Mouse (Mus musculus) hindbrain, embryonic 11.5 days (tissue): ENCODE measurements at regions not wholly inside any gene's neighbourhood (a gene's known extent, or its start where the extent isn't known, plus 50 kb on each side); places are given as distances from the start of the nearest gene placed in this dataset.

Experiments used
- ATAC-seq: fragments of 200-750 bp; cut with Nextera tagmentation; 2 replicates; pipeline ENCODE4 v1.8.0; 2017; ENCODE audit warnings: mild to moderate bottlenecking, moderate TSS enrichment, moderate library complexity; ENCODE audit not compliant: low FRiP score
- DNase-seq: peaks from one replicate; pipeline ENCODE4 v3.0.0-alpha.2; 2015; ENCODE audit warnings: low spot score
- H3K27ac ChIP-seq: fragments of 300-500 bp; sonication (generic); 2 replicates; pipeline ENCODE4 v1.5.1; 2014; ENCODE audit warnings: mild to moderate bottlenecking, low read depth, low read length
- H3K27me3 ChIP-seq: fragments of 300-500 bp; sonication (generic); 2 replicates; pipeline ENCODE4 v1.6.1; 2014; ENCODE audit warnings: mild to moderate bottlenecking, low read length, moderate library complexity, mixed read lengths; ENCODE audit not compliant: control insufficient read depth, insufficient read depth
- H3K36me3 ChIP-seq: fragments of 300-500 bp; sonication (generic); 2 replicates; pipeline ENCODE4 v1.6.1; 2014; ENCODE audit warnings: mild to moderate bottlenecking, low read length, moderate library complexity, mixed read lengths; ENCODE audit not compliant: control insufficient read depth, insufficient read depth
- H3K4me1 ChIP-seq: fragments of 300-500 bp; sonication (generic); replicated peaks from 2 replicates; pipeline ENCODE4 v1.6.1; 2014; ENCODE audit warnings: low read length, mixed read lengths; ENCODE audit not compliant: control insufficient read depth, insufficient read depth
- H3K4me2 ChIP-seq: fragments of 300-500 bp; sonication (generic); replicated peaks from 2 replicates; pipeline ENCODE4 v1.6.1; 2014; ENCODE audit warnings: mild to moderate bottlenecking, low read depth, low read length
- H3K4me3 ChIP-seq: fragments of 300-500 bp; sonication (generic); 2 replicates; pipeline ENCODE4 v1.5.1; 2014; ENCODE audit warnings: low read depth, low read length
- H3K9ac ChIP-seq: fragments of 300-500 bp; sonication (generic); 2 replicates; pipeline ENCODE4 v1.6.1; 2014; ENCODE audit warnings: low read depth, low read length
- H3K9me3 ChIP-seq: fragments of 300-500 bp; sonication (generic); 2 replicates; pipeline ENCODE4 v1.6.1; 2016; ENCODE audit warnings: low read length; ENCODE audit not compliant: control insufficient read depth
- WGBS: fragments of 180-500 bp; shearing (Covaris S2); extraction: QIAGEN DNeasy Blood & Tissue Kit; methylation state at CpG from one replicate; pipeline ENCODE4 v1.1.7; 2014; 5-methylcytosine and 5-hydroxymethylcytosine counted together

DNA sequence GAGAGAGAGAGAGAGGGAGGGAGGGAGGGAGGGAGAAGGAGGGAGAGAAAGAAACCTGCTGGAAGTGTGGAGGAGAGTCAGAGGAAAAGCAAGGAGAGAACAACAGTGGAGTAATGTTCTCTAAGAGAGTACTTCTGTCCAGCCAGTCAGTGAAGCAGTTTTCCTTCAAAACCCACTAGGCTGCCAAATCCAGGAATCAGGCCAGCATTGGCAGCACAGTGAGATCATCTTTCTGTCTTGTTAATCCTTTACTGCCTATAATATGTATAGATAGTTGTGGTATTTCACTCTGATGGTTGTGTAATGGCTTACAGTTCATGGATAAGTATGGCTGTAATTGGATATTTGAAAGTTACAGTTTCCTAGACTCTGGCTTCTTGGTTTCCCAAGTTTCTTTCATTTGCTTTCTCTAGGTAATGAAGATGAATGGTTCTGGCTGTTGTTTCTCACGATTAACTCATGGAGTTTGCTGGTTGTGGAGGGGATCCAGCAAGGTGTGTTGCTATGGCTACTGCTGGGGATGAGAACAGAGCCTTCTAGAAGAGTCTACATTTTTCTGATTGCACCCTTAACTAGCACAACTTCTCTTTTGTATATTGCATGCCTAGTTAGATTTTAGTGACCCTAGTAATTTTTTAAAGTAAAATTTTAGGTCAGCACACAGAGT is 296.7 kb downstream of the Tbc1d1 start:
- H3K27ac ChIP-seq, result no peak overlapping the region
- no peak overlapping the region for H3K4me3 ChIP-seq
- no peaks in the 10 kb centered on the region for H3K27me3 ChIP-seq
- no peaks in the 10 kb centered on the region for H3K36me3 ChIP-seq
- no peak for DNase-seq
- WGBS, result 45% methylated on average over 1 of the region's 1 CpGs
- H3K9me3 ChIP-seq, result no peaks in the 10 kb centered on the region
- ATAC-seq, result no peak
- H3K4me2 ChIP-seq, result no peak overlapping the region
- H3K9ac ChIP-seq, result no peak overlapping the region
- no peaks in the 10 kb centered on the region for H3K4me1 ChIP-seq

DNA sequence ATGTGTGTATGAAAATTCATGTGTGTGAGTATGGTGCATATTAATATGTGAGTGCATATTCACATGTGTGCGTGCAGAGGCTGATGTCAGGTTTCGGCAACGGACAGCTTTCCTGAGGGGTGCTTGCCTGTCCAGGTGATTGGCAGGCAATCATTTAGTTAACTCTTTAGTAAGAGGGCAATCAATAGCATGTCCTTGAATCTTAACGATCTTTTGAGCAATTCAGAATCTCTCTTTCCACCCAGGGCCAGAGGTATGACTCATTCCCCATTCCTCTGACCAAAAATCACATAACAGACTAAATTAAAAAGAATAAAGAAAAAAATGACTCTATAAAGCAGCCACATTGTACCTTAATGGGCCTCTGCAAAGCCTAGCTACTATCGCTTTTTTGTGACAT is 303.7 kb downstream of the Tbc1d1 start:
- no peak for ATAC-seq
- Histone ChIP-seq H3K27ac (no peak overlapping the region), H3K9ac (no peak overlapping the region), H3K36me3 (no peaks in the 10 kb centered on the region), H3K4me3 (no peak overlapping the region), H3K4me2 (no peak overlapping the region), H3K9me3 (no peaks in the 10 kb centered on the region), H3K4me1 (no peaks in the 10 kb centered on the region), H3K27me3 (no peaks in the 10 kb centered on the region)
- 84% methylated on average over 5 of the region's 5 CpGs for WGBS
- DNase-seq, result no peak

DNA sequence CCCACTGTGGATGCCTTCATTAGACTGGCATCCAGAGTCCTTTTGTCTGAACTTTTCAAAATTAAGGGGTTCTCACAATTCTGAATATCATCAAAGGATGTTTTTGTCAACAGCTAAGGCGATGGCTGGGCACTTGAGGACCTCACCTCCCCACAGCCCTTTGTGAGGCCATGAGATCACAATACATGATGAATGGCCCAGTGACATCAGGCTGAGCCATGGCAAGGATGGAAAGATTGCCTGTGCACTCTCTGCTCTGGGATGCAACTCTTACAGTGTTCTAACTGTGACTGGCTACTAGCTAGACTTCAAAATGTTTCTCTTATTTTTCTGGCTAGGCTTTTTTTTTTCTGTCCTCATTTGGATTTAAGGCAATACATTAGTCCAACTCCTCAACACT is 304.8 kb downstream of the Tbc1d1 start:
- no peaks in the 10 kb centered on the region for H3K27me3 ChIP-seq
- no peak overlapping the region for H3K9ac ChIP-seq
- 48% methylated on average over 1 of the region's 1 CpGs for WGBS
- no peaks in the 10 kb centered on the region for H3K9me3 ChIP-seq
- no peak for ATAC-seq
- H3K4me3 ChIP-seq, result no peak overlapping the region
- H3K36me3 ChIP-seq, result no peaks in the 10 kb centered on the region
- H3K27ac ChIP-seq, result no peak overlapping the region
- no peak overlapping the region for H3K4me2 ChIP-seq
- no peaks in the 10 kb centered on the region for H3K4me1 ChIP-seq
- no peak for DNase-seq

DNA sequence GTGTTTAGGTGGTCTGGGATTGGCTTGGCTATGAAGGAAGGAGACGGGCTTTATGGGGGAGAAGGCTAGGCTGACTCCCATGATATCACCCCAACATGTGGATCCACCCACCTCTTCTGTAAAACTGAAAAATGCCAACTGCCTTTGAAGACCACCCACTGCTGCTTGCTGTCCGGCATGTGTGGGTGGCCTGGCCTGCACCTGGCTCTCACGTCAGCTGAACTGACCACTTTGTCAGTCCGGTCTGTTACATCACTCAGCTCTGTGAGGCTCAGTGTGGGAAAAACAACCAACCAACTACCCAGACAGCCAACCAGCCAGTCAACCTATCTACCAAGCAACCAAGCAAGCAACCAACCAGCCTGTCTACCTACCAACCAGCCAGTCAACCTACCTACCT is 305.5 kb downstream of the Tbc1d1 start:
- no peak overlapping the region for H3K4me3 ChIP-seq
- ATAC-seq (no peak), DNase-seq (no peak)
- H3K9me3 ChIP-seq, result no peaks in the 10 kb centered on the region
- H3K27ac ChIP-seq, result no peak overlapping the region
- H3K27me3 ChIP-seq, result no peaks in the 10 kb centered on the region
- no peaks in the 10 kb centered on the region for H3K36me3 ChIP-seq
- no peaks in the 10 kb centered on the region for H3K4me1 ChIP-seq
- WGBS, result 82% methylated on average over 4 of the region's 4 CpGs
- H3K4me2 ChIP-seq, result no peak overlapping the region
- H3K9ac ChIP-seq, result no peak overlapping the region

DNA sequence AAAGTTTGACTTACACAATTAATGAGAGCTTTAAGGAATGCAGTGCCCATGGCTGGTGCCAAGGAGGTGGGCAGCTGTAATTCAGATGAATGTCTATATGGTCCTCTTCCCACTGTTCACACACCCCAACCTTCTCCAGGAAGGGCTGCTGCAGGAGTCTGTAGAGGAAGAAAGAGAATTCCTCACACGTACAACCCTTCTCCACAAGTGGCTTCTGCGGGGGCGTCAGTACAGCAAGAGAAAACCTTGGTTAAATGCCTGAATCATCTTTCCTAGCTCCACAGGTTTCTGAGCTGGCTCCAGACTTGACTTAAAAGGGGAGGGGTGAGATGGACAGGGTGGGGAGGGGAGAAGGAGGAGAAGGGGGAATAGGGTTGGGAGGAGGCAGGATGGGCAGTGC is 306.3 kb downstream of the Tbc1d1 start:
- Histone ChIP-seq H3K4me1 (no peaks in the 10 kb centered on the region), H3K27ac (no peak overlapping the region), H3K4me2 (no peak overlapping the region), H3K9ac (no peak overlapping the region), H3K36me3 (no peaks in the 10 kb centered on the region), H3K4me3 (no peak overlapping the region), H3K27me3 (no peaks in the 10 kb centered on the region), H3K9me3 (no peaks in the 10 kb centered on the region)
- 72% methylated on average over 3 of the region's 3 CpGs for WGBS
- DNase-seq (no peak), ATAC-seq (no peak)

DNA sequence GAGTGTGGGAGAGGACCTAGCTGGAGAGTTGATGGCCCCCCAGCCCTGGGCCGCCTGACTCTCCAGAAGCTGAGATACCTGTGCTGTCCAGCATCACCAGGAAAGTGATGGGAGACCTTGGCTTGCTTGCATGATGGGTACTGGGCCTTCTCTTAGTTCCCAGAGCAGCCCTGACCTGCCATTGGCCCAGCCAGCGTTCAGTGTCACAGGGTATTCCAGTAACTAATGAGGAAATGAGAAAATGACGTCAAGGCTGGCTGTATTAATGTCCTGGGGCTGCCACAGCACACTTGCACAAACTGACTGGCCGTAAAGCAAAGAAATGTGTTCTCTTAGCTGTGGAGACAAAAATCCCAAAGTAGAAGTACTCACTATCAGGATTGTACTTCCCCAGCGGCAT is 307.5 kb downstream of the Tbc1d1 start:
- no peak for DNase-seq
- WGBS, result 79% methylated on average over 5 of the region's 5 CpGs
- no peak overlapping the region for H3K9ac ChIP-seq
- no peaks in the 10 kb centered on the region for H3K9me3 ChIP-seq
- no peaks in the 10 kb centered on the region for H3K27me3 ChIP-seq
- H3K27ac ChIP-seq, result no peak overlapping the region
- no peak for ATAC-seq
- H3K4me3 ChIP-seq, result no peak overlapping the region
- H3K36me3 ChIP-seq, result no peaks in the 10 kb centered on the region
- no peaks in the 10 kb centered on the region for H3K4me1 ChIP-seq
- no peak overlapping the region for H3K4me2 ChIP-seq

DNA sequence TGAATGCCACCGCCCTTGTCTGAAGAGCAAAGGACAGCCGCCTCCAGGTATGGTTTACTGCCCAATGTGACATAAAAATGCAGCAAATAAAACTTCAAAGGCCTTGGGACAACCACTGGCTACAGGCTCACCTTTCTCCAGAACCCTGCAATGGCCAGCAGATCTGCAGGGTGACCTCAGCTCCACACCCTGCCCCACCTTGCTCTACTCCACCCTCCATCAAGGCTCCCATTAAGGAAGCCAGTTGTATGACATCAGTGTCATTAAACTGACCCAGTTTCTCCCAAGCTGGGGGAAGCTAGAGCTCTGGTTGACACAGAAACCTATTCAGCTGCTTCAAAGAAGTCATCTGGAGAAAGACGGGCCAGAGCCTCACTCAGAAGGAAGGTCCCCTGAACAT is 310.2 kb downstream of the Tbc1d1 start:
- Histone ChIP-seq H3K9ac (no peak overlapping the region), H3K27me3 (no peaks in the 10 kb centered on the region), H3K9me3 (no peaks in the 10 kb centered on the region), H3K4me2 (no peak overlapping the region), H3K36me3 (no peaks in the 10 kb centered on the region), H3K4me1 (no peaks in the 10 kb centered on the region), H3K4me3 (no peak overlapping the region), H3K27ac (no peak overlapping the region)
- DNase-seq (no peak), ATAC-seq (no peak)
- 92% methylated on average over 3 of the region's 3 CpGs for WGBS

DNA sequence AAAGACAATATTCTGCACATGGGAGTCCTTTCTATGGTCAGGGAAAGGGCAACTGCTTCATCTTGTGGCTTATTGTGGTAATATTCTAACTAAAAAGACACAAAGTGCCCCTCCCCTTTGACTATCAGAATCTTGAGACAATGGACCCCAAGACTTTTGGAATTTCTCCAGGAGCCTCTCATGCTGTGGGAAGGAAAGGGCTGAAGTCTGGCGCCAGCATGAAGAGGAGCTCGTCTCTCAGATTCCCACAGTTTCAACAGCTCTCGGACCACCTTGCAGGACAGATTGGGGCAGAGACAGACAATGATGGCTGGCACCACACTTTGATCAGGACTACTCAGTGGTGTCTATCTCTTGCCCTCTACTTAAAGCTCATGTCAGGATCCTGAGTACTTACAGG is 311.8 kb downstream of the Tbc1d1 start:
- H3K9me3 ChIP-seq, result no peaks in the 10 kb centered on the region
- 86% methylated on average over 3 of the region's 3 CpGs for WGBS
- H3K9ac ChIP-seq, result no peak overlapping the region
- H3K27ac ChIP-seq, result no peak overlapping the region
- H3K4me1 ChIP-seq, result no peaks in the 10 kb centered on the region
- no peak for ATAC-seq
- no peaks in the 10 kb centered on the region for H3K27me3 ChIP-seq
- no peaks in the 10 kb centered on the region for H3K36me3 ChIP-seq
- H3K4me2 ChIP-seq, result no peak overlapping the region
- no peak overlapping the region for H3K4me3 ChIP-seq
- no peak for DNase-seq

DNA sequence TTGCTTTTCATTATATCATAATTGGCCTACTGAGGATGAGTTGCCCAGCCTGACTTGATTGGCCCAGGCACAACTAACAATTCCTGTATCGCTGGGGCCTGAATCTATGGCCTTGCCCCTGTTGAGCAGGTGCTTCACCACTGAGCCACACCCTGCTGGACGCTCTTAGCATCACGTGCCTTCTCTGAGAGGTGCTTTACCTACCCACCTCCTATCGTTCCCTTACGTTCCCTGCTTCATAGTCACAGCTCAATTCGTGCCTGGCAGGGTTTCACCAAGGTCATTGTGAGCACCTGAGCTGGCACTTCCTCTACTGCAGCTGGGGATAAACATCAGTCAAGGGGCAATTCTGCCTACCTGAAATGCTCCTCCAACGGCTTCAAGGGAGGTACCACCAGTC is 312.2 kb downstream of the Tbc1d1 start:
- H3K9me3 ChIP-seq, result no peaks in the 10 kb centered on the region
- no peak overlapping the region for H3K9ac ChIP-seq
- no peak overlapping the region for H3K4me2 ChIP-seq
- DNase-seq (no peak), ATAC-seq (no peak)
- 83% methylated on average over 7 of the region's 7 CpGs for WGBS
- H3K27me3 ChIP-seq, result no peaks in the 10 kb centered on the region
- no peaks in the 10 kb centered on the region for H3K36me3 ChIP-seq
- H3K27ac ChIP-seq, result no peak overlapping the region
- H3K4me1 ChIP-seq, result no peaks in the 10 kb centered on the region
- H3K4me3 ChIP-seq, result no peak overlapping the region
